Mouse (Mus musculus): ENCODE measurements around the gene Olfr652. TPM values are rescaled to one million over a fixed set of nuclear protein-coding genes. Genes with fewer than 3 reads are reported as not detected.

Olfr652 gene
- total and polyA plus RNA-seq, 3 experiments, result not detected

- Histone ChIP-seq H3K79me2 (ENCODE audit: control insufficient read depth, insufficient read depth, low read length, poor library complexity) (no peaks in the 10 kb centered on the region), H3K4me3 (ENCODE audit: control insufficient read depth in 1 of 2, insufficient read depth in 1 of 2, low read depth in 2 of 2, low read length in 2 of 2) (no peak overlapping the region), H3K27ac (ENCODE audit: control insufficient read depth, low read depth, low read length) (no peak overlapping the region), H3K27me3 (ENCODE audit: control insufficient read depth in 1 of 2, insufficient read depth in 2 of 2, low read length in 2 of 2) (no peaks in the 10 kb centered on the region), H3K36me3 (ENCODE audit: control insufficient read depth in 1 of 2, insufficient read depth in 2 of 2, low read length in 2 of 2) (no peaks in the 10 kb centered on the region), H3K4me1 (ENCODE audit: control insufficient read depth in 1 of 2, insufficient read depth in 2 of 2, low read length in 2 of 2) (no peaks in the 10 kb centered on the region), H3K9ac (ENCODE audit: control insufficient read depth, low read depth, low read length, poor library complexity, severe bottlenecking) (no peak overlapping the region), H3K9me3 (replicated peaks; ENCODE audit: insufficient read depth, low read length) (no peaks in the 10 kb centered on the region)
- TF ChIP-seq ZKSCAN1 (IDR thresholded peaks at IDR 0.05; ENCODE audit: low read depth, low read length) (no peak), KAT2A (conservative IDR thresholded peaks at IDR 0.05; ENCODE audit: low read depth, low read length) (no peak), EP300 (IDR thresholded peaks at IDR 0.05; ENCODE audit: low read depth in 1 of 2, low read length in 2 of 2) (no peak), JUND (IDR thresholded peaks at IDR 0.05; ENCODE audit: low read depth, low read length) (no peak), GATA1 (IDR thresholded peaks at IDR 0.05; ENCODE audit: low read depth, low read length) (no peak), USF1 (IDR thresholded peaks at IDR 0.05; ENCODE audit: low read depth, low read length) (no peak), MAZ (IDR thresholded peaks at IDR 0.05; ENCODE audit: low read depth, low read length) (no peak), CHD2 (IDR thresholded peaks at IDR 0.05; ENCODE audit: low read length) (no peak), ETS1 (IDR thresholded peaks at IDR 0.05; ENCODE audit: low read depth, low read length) (no peak), UBTF (IDR thresholded peaks at IDR 0.05; ENCODE audit: borderline replicate concordance, insufficient read depth, low read depth, low read length) (no peak), ELF1 (IDR thresholded peaks at IDR 0.05; ENCODE audit: low read depth, low read length) (no peak), MEF2A (IDR thresholded peaks at IDR 0.05; ENCODE audit: extremely low read depth, insufficient replicate concordance, low read depth, low read length, poor library complexity, severe bottlenecking) (no peak), MAFK (IDR thresholded peaks at IDR 0.05; ENCODE audit: borderline replicate concordance, low read depth, low read length) (no peak), ZC3H11A (IDR thresholded peaks at IDR 0.05; ENCODE audit: low read depth, low read length) (no peak), MYB (IDR thresholded peaks at IDR 0.05; ENCODE audit: low read depth, low read length) (no peak), POLR2A (IDR thresholded peaks at IDR 0.05; ENCODE audit: control insufficient read depth in 1 of 2, insufficient read depth in 1 of 2, low read depth in 1 of 2, low read length in 2 of 2, poor library complexity in 1 of 2) (no peak), TAL1 (IDR thresholded peaks at IDR 0.05; ENCODE audit: low read length) (no peak), ZNF384 (IDR thresholded peaks at IDR 0.05; ENCODE audit: low read depth, low read length) (no peak), GABPA (IDR thresholded peaks at IDR 0.05; ENCODE audit: low read depth, low read length) (no peak)
- no peak for DNase-seq (ENCODE audit: low read depth, low spot score)
These were observed 27.6 kb downstream of the Olfr652 start for GRCm38 (mm10) chr7:104588274-104588673.

GRCm38 (mm10) chr7:104601679-104602078 is 41.0 kb downstream of the Olfr652 start, which contains the start of gene Olfr655:
TSS of gene Olfr655 (minus strand) at chr7:104601779.
- TF ChIP-seq POLR2A (IDR thresholded peaks at IDR 0.05; ENCODE audit: control insufficient read depth in 1 of 2, insufficient read depth in 1 of 2, low read depth in 1 of 2, low read length in 2 of 2, poor library complexity in 1 of 2) (no peak), GABPA (IDR thresholded peaks at IDR 0.05; ENCODE audit: low read depth, low read length) (no peak), JUND (IDR thresholded peaks at IDR 0.05; ENCODE audit: low read depth, low read length) (no peak), MYB (IDR thresholded peaks at IDR 0.05; ENCODE audit: low read depth, low read length) (no peak), UBTF (IDR thresholded peaks at IDR 0.05; ENCODE audit: borderline replicate concordance, insufficient read depth, low read depth, low read length) (no peak), NRF1 (IDR thresholded peaks at IDR 0.05; ENCODE audit: insufficient read depth, low read depth, low read length, poor library complexity, severe bottlenecking) (no peak), USF1 (IDR thresholded peaks at IDR 0.05; ENCODE audit: low read depth, low read length) (no peak), ZKSCAN1 (IDR thresholded peaks at IDR 0.05; ENCODE audit: low read depth, low read length) (no peak), MEF2A (IDR thresholded peaks at IDR 0.05; ENCODE audit: extremely low read depth, insufficient replicate concordance, low read depth, low read length, poor library complexity, severe bottlenecking) (no peak), GATA1 (IDR thresholded peaks at IDR 0.05; ENCODE audit: low read depth, low read length) (no peak), ZNF384 (IDR thresholded peaks at IDR 0.05; ENCODE audit: low read depth, low read length) (no peak), MAZ (IDR thresholded peaks at IDR 0.05; ENCODE audit: low read depth, low read length) (no peak), SIN3A (IDR thresholded peaks at IDR 0.05; ENCODE audit: low read length) (no peak), TCF12 (IDR thresholded peaks at IDR 0.05; ENCODE audit: low read depth, low read length) (no peak), ETS1 (IDR thresholded peaks at IDR 0.05; ENCODE audit: low read depth, low read length) (no peak), POLR2AphosphoS5 (IDR thresholded peaks at IDR 0.05; ENCODE audit: borderline replicate concordance, low read depth, low read length) (no peak), ZMIZ1 (IDR thresholded peaks at IDR 0.05; ENCODE audit: low read depth, low read length) (no peak), POLR2AphosphoS2 (IDR thresholded peaks at IDR 0.05; ENCODE audit: low read length) (no peak), TAL1 (IDR thresholded peaks at IDR 0.05; ENCODE audit: low read length) (no peak)
- H3K9me3 ChIP-seq (replicated peaks; ENCODE audit: insufficient read depth, low read length), result no peaks in the 10 kb centered on the region
- H3K4me3 ChIP-seq (ENCODE audit: control insufficient read depth in 1 of 2, insufficient read depth in 1 of 2, low read depth in 2 of 2, low read length in 2 of 2), result no peak within 1 kb of the TSS
- no peaks in the 10 kb centered on the region for H3K36me3 ChIP-seq (ENCODE audit: control insufficient read depth in 1 of 2, insufficient read depth in 2 of 2, low read length in 2 of 2)
- no peak within 1 kb of the TSS for H3K27ac ChIP-seq (ENCODE audit: control insufficient read depth, low read depth, low read length)
- no peaks in the 10 kb centered on the region for H3K4me1 ChIP-seq (ENCODE audit: control insufficient read depth in 1 of 2, insufficient read depth in 2 of 2, low read length in 2 of 2)
- no peak within 1 kb of the TSS for H3K9ac ChIP-seq (ENCODE audit: control insufficient read depth, low read depth, low read length, poor library complexity, severe bottlenecking)
- DNase-seq (ENCODE audit: low read depth, low spot score), result no peak
- no peaks in the 10 kb centered on the region for H3K79me2 ChIP-seq (ENCODE audit: control insufficient read depth, insufficient read depth, low read length, poor library complexity)
- H3K27me3 ChIP-seq (ENCODE audit: control insufficient read depth in 1 of 2, insufficient read depth in 2 of 2, low read length in 2 of 2), result no peaks in the 10 kb centered on the region
